Comparison of ENCODE assay signal across 8 mouse cellular contexts in genomic region chr8:83331567-83331898, GRCm38 (mm10). TPM values are rescaled to one million over a fixed set of nuclear protein-coding genes. Genes with fewer than 3 reads are reported as not detected.
A peak's percentile ranks its signal among the peaks of the same experiment; 100 is the strongest.
DNase-seq lines count a peak whose midpoint lies in the region; ATAC-seq and TF ChIP-seq lines count a peak whose summit lies in the region.

No protein-coding gene starts in this region.

- H3K27ac ChIP-seq in neural tube, embryonic 11.5 days (ENCODE audit: low read depth, low read length): no peak overlapping the region
- H3K27ac ChIP-seq in kidney, embryonic 16.5 days (ENCODE audit: low read length): no peak overlapping the region
- peak overlapping the region; percentile 72 for H3K27ac ChIP-seq in liver, embryonic 13.5 days
- no peak overlapping the region for H3K27ac ChIP-seq in olfactory bulb, adult 2 months (ENCODE audit: insufficient read depth, low read depth, low read length)

- TF ChIP-seq POLR2A in olfactory bulb, adult 2 months (IDR thresholded peaks at IDR 0.05; ENCODE audit: insufficient read depth, low read depth, low read length): no peak

- H3K9me3 ChIP-seq in neural tube, embryonic 11.5 days (ENCODE audit: control insufficient read depth, low read length): no peaks in the 10 kb centered on the region
- no peaks in the 10 kb centered on the region for H3K9me3 ChIP-seq in kidney, embryonic 16.5 days (ENCODE audit: low read length)
- no peaks in the 10 kb centered on the region for H3K9me3 ChIP-seq in liver, embryonic 13.5 days (replicated peaks)

- H3K4me2 ChIP-seq in neural tube, embryonic 11.5 days (ENCODE audit: low read depth): peak overlapping the region; percentile 79
- H3K4me2 ChIP-seq in kidney, embryonic 16.5 days (replicated peaks; ENCODE audit: low read depth, low read length): peak overlapping the region; percentile 79
- H3K4me2 ChIP-seq in liver, embryonic 13.5 days: peak overlapping the region; percentile 94

- H3K4me1 ChIP-seq in neural tube, embryonic 11.5 days (ENCODE audit: control insufficient read depth, insufficient read depth, low read length): 0 out of 2 replicates have a peak, but pooled peaks cover 2% of the 10 kb centered on the region
- H3K4me1 ChIP-seq in kidney, embryonic 16.5 days (ENCODE audit: insufficient read depth, low read length): peaks cover 9% of the 10 kb centered on the region
- H3K4me1 ChIP-seq in liver, embryonic 13.5 days (replicated peaks): peaks cover 14% of the 10 kb centered on the region
- H3K4me1 ChIP-seq in olfactory bulb, adult 2 months (ENCODE audit: control insufficient read depth, insufficient read depth, low read length): no peaks in the 10 kb centered on the region

- H3K36me3 ChIP-seq in neural tube, embryonic 11.5 days (ENCODE audit: control insufficient read depth, insufficient read depth, low read length): no peaks in the 10 kb centered on the region
- H3K36me3 ChIP-seq in kidney, embryonic 16.5 days (ENCODE audit: insufficient read depth, low read length): peaks cover 4% of the 10 kb centered on the region; the same call in 1 of the 2 replicates
- H3K36me3 ChIP-seq in liver, embryonic 13.5 days: 0 out of 2 replicates have a peak, but pooled peaks cover 9% of the 10 kb centered on the region

- peak overlapping the region; percentile 81 for H3K9ac ChIP-seq in neural tube, embryonic 11.5 days (ENCODE audit: low read length)
- peak overlapping the region; percentile 86 for H3K9ac ChIP-seq in kidney, embryonic 16.5 days (replicated peaks; ENCODE audit: low read length)
- H3K9ac ChIP-seq in liver, embryonic 13.5 days: peak overlapping the region; percentile 80

- peak overlapping the region; percentile 87 for H3K4me3 ChIP-seq in neural tube, embryonic 11.5 days (ENCODE audit: low read depth, low read length)
- H3K4me3 ChIP-seq in kidney, embryonic 16.5 days (ENCODE audit: low read length): peak overlapping the region; percentile 95
- peak overlapping the region; percentile 72 for H3K4me3 ChIP-seq in liver, embryonic 13.5 days (replicated peaks)
- H3K4me3 ChIP-seq in olfactory bulb, adult 2 months (ENCODE audit: insufficient read depth, low read depth, low read length): peak overlapping the region; percentile 90

- 13% methylated on average over 7 of the region's 7 CpGs for WGBS in neural tube, embryonic 11.5 days
- WGBS in kidney, embryonic 16.5 days: 9% methylated on average over 7 of the region's 7 CpGs
- WGBS in liver, embryonic 13.5 days (ENCODE audit: insufficient replicate concordance): 7% methylated on average over 7 of the region's 7 CpGs
- whole genome bisulfite sequencing in olfactory bulb, adult 2 months: 5% methylated on average over 7 of the region's 7 CpGs

- TF ChIP-seq CTCF in olfactory bulb, adult 2 months (IDR thresholded peaks at IDR 0.05; ENCODE audit: insufficient read depth, low read depth, low read length): no peak

- H3K27me3 ChIP-seq in neural tube, embryonic 11.5 days (ENCODE audit: control insufficient read depth, insufficient read depth, low read length): no peaks in the 10 kb centered on the region
- no peaks in the 10 kb centered on the region for H3K27me3 ChIP-seq in kidney, embryonic 16.5 days (ENCODE audit: insufficient read depth, low read length)
- H3K27me3 ChIP-seq in liver, embryonic 13.5 days: peaks cover 12% of the 10 kb centered on the region

- peak; percentile 32 for ATAC-seq in neural tube, embryonic 11.5 days (ENCODE audit: insufficient read depth, low FRiP score, low TSS enrichment)
- ATAC-seq in kidney, embryonic 16.5 days (ENCODE audit: low FRiP score, low TSS enrichment): no peak
- no peak for ATAC-seq in liver, embryonic 13.5 days (ENCODE audit: low read depth)

- no peak for DNase-seq in neural tube, embryonic 11.5 days (ENCODE audit: low spot score)
- no peak for DNase-seq in neural tube, embryonic 10.5 days (ENCODE audit: extremely low spot score, low spot score)
- DNase-seq in cerebellum, postnatal 10 days: peak; percentile 48 to 60
- peak; percentile 22 for DNase-seq in heart, adult 8-10 months (ENCODE audit: low spot score)
- no peak for DNase-seq in liver, embryonic 13.5 days
- DNase-seq in gastrocnemius, adult 18-20 months (ENCODE audit: low spot score): no peak

RNA-seq across cellular contexts. Expression of gene Elmod2, which starts 0.8 kb away (rescaled TPM):
- polyA plus RNA-seq in neural tube, embryonic 11.5 days (2014; fragmentation: Nextera tagmentation; extraction: Ambion mirVana): 23.5 and 23.9 TPM in 2 replicates
- total RNA-seq in heart, adult 8-10 months (2022): 10 to 100 TPM in 1 of 4 experiments, 1 to 10 TPM in 3; 7.0 to 10.4 (median 9.5) TPM
- 15.4 and 16.0 TPM in 2 replicates for polyA plus RNA-seq in kidney, embryonic 16.5 days (2015; fragmentation: Nextera tagmentation; extraction: Ambion mirVana)
- polyA plus RNA-seq in liver, embryonic 13.5 days (2015; fragmentation: Nextera tagmentation; extraction: Ambion mirVana): 5.5 and 8.3 TPM in 2 replicates
- not detected in 2 replicates for polyA plus RNA-seq in olfactory bulb, adult 2 months (2012; ENCODE audit: insufficient read depth, insufficient read length, low replicate concordance, missing spikeins)
- 1 to 10 TPM; 5.2 to 6.9 TPM for total RNA-seq in gastrocnemius, adult 18-20 months (2021)

RNA-seq across cellular contexts. Expression of gene Mgat4d, which starts 16.7 kb away (rescaled TPM):
- polyA plus RNA-seq in neural tube, embryonic 11.5 days (2014; fragmentation: Nextera tagmentation; extraction: Ambion mirVana): not detected in 2 replicates
- not detected for total RNA-seq in heart, adult 8-10 months (2022)
- not detected in 2 replicates for polyA plus RNA-seq in kidney, embryonic 16.5 days (2015; fragmentation: Nextera tagmentation; extraction: Ambion mirVana)
- not detected in 2 replicates for polyA plus RNA-seq in liver, embryonic 13.5 days (2015; fragmentation: Nextera tagmentation; extraction: Ambion mirVana)
- polyA plus RNA-seq in olfactory bulb, adult 2 months (2012; ENCODE audit: insufficient read depth, insufficient read length, low replicate concordance, missing spikeins): not detected in 2 replicates
- not detected for total RNA-seq in gastrocnemius, adult 18-20 months (2021)

RNA-seq across cellular contexts. Expression of gene Ucp1, which starts 41.4 kb away (rescaled TPM):
- polyA plus RNA-seq in neural tube, embryonic 11.5 days (2014; fragmentation: Nextera tagmentation; extraction: Ambion mirVana): 0.19 TPM in 1 of 2 replicates, not detected in the other
- total RNA-seq in heart, adult 8-10 months (2022): 1 to 10 TPM; 1.7 to 2.8 (median 2.2) TPM
- not detected in 2 replicates for polyA plus RNA-seq in kidney, embryonic 16.5 days (2015; fragmentation: Nextera tagmentation; extraction: Ambion mirVana)
- polyA plus RNA-seq in liver, embryonic 13.5 days (2015; fragmentation: Nextera tagmentation; extraction: Ambion mirVana): not detected in 2 replicates
- polyA plus RNA-seq in olfactory bulb, adult 2 months (2012; ENCODE audit: insufficient read depth, insufficient read length, low replicate concordance, missing spikeins): not detected in 2 replicates
- not detected for total RNA-seq in gastrocnemius, adult 18-20 months (2021)

RNA-seq across cellular contexts. Expression of gene Clgn, which starts 58.1 kb away (rescaled TPM):
- polyA plus RNA-seq in neural tube, embryonic 11.5 days (2014; fragmentation: Nextera tagmentation; extraction: Ambion mirVana): 5.3 and 5.8 TPM in 2 replicates
- not detected for total RNA-seq in heart, adult 8-10 months (2022)
- 0.14 and 0.22 TPM in 2 replicates for polyA plus RNA-seq in kidney, embryonic 16.5 days (2015; fragmentation: Nextera tagmentation; extraction: Ambion mirVana)
- polyA plus RNA-seq in liver, embryonic 13.5 days (2015; fragmentation: Nextera tagmentation; extraction: Ambion mirVana): 0.38 and 0.58 TPM in 2 replicates
- polyA plus RNA-seq in olfactory bulb, adult 2 months (2012; ENCODE audit: insufficient read depth, insufficient read length, low replicate concordance, missing spikeins): not detected in 2 replicates
- total RNA-seq in gastrocnemius, adult 18-20 months (2021): not detected

Comparison
In these comparisons a context has a peak if more than half of its experiments do, and no peak if none do; other contexts are left out.
1. DNase-seq: peak in cerebellum, postnatal 10 days (2 of 2) and heart, adult 8-10 months (single experiment); none in neural tube, embryonic 11.5 days (single experiment), neural tube, embryonic 10.5 days (single experiment), liver, embryonic 13.5 days (single experiment) and gastrocnemius, adult 18-20 months (single experiment).
2. Peak in every context shown above with its lines, with median percentiles within 50 percentile points of each other: H3K4me2 ChIP-seq, H3K4me3 ChIP-seq and H3K9ac ChIP-seq.